Mouse (Mus musculus): ENCODE results near the gene Gpbp1l1. TPM values are rescaled to one million over a fixed set of nuclear protein-coding genes. Genes with fewer than 3 reads are reported as not detected.

Gene Gpbp1l1
- polyA plus RNA-seq, 1 experiment from 2014 or later, result 50.3 TPM

- H3K27ac ChIP-seq (replicated peaks; ENCODE audit: low read depth, low read length), result no peak overlapping the region
- H3K4me1 ChIP-seq (ENCODE audit: control insufficient read depth, insufficient read depth, low read length), result no peaks in the 10 kb centered on the region
- no peak for DNase-seq (ENCODE audit: low spot score)
- no peak overlapping the region for H3K9ac ChIP-seq (ENCODE audit: low read length)
- H3K9me3 ChIP-seq (ENCODE audit: control insufficient read depth, low read length), result no peaks in the 10 kb centered on the region
- 93% methylated on average over 4 of the region's 4 CpGs for WGBS
- no peak for ATAC-seq (ENCODE audit: insufficient number of reproducible peaks, low FRiP score, low TSS enrichment, low read depth)
- H3K4me3 ChIP-seq (ENCODE audit: low read depth, low read length), result peak overlapping the region; percentile 98; the same call in 1 of the 2 replicates
- H3K36me3 ChIP-seq (ENCODE audit: control insufficient read depth, insufficient read depth, low read length), result peaks cover 6% of the 10 kb centered on the region; the same call in 1 of the 2 replicates
- H3K4me2 ChIP-seq (ENCODE audit: low read depth, severe bottlenecking), result no peak overlapping the region
- H3K27me3 ChIP-seq (ENCODE audit: control insufficient read depth, insufficient read depth, low read length), result no peaks in the 10 kb centered on the region
These were observed 67.4 kb downstream of the Gpbp1l1 start for GRCm38 (mm10) chr4:116624831-116625230.

DNA sequence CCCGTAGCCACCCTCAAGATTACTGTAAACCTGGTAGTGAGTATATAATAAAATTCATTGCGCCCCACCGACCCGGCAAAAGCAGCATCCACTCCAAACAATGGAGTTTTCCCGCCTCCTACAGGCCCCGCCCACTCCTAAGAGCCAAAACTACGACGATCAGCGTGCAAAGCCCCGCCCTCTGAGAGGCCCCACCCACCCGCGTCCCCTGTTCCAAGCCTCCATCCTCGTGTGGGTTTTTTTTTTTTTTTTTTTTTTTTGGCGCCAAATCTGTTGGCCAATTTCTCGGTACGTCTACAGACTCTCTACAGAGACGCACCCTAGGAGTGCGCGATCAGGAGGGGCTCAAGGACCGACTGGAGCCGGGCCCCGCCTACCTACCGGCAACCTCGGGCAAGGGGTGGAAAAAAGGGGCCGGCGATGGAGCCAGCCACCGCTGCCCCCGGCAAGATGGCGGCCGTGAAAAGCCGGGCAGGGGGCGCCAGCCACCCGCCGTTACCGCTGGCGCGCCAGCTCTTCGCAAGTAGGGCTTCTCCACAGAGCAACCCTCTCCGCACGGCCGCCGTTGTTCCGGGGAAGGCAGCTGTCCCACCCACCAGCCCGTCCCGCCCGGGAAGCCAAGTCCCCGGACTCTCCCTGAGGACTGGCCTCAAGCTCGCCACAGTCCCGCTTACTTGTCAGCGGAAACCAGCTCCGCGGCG, 69.3 kb downstream of the Gpbp1l1 start:
- peak overlapping the region; percentile 93 for H3K27ac ChIP-seq (replicated peaks; ENCODE audit: low read depth, low read length)
- peak; percentile 80 for ATAC-seq (ENCODE audit: insufficient number of reproducible peaks, low FRiP score, low TSS enrichment, low read depth)
- H3K9ac ChIP-seq (ENCODE audit: low read length), result peak overlapping the region; percentile 97
- under 1% methylated on average over 52 of the region's 53 CpGs for WGBS
- no peaks in the 10 kb centered on the region for H3K27me3 ChIP-seq (ENCODE audit: control insufficient read depth, insufficient read depth, low read length)
- no peaks in the 10 kb centered on the region for H3K9me3 ChIP-seq (ENCODE audit: control insufficient read depth, low read length)
- H3K4me2 ChIP-seq (ENCODE audit: low read depth, severe bottlenecking), result peak overlapping the region; percentile 46; the same call in 1 of the 2 replicates
- peaks cover 3% of the 10 kb centered on the region; the same call in 1 of the 2 replicates for H3K36me3 ChIP-seq (ENCODE audit: control insufficient read depth, insufficient read depth, low read length)
- H3K4me3 ChIP-seq (ENCODE audit: low read depth, low read length), result peak overlapping the region; percentile 98
- H3K4me1 ChIP-seq (ENCODE audit: control insufficient read depth, insufficient read depth, low read length), result no peaks in the 10 kb centered on the region
- DNase-seq (ENCODE audit: low spot score), result peak; percentile 96

- H3K9ac ChIP-seq (ENCODE audit: low read length), result peak overlapping the region; percentile 97
- no peaks in the 10 kb centered on the region for H3K4me1 ChIP-seq (ENCODE audit: control insufficient read depth, insufficient read depth, low read length)
- WGBS, result 0% methylated on average over 13 of the region's 13 CpGs
- H3K27ac ChIP-seq (replicated peaks; ENCODE audit: low read depth, low read length), result peak overlapping the region; percentile 93
- no peaks in the 10 kb centered on the region for H3K9me3 ChIP-seq (ENCODE audit: control insufficient read depth, low read length)
- peak overlapping the region; percentile 46 for H3K4me2 ChIP-seq (ENCODE audit: low read depth, severe bottlenecking)
- DNase-seq (ENCODE audit: low spot score) (peak; percentile 96), ATAC-seq (ENCODE audit: insufficient number of reproducible peaks, low FRiP score, low TSS enrichment, low read depth) (peak; percentile 89)
- H3K27me3 ChIP-seq (ENCODE audit: control insufficient read depth, insufficient read depth, low read length), result no peaks in the 10 kb centered on the region
- H3K4me3 ChIP-seq (ENCODE audit: low read depth, low read length), result peak overlapping the region; percentile 98
- H3K36me3 ChIP-seq (ENCODE audit: control insufficient read depth, insufficient read depth, low read length), result peaks cover 3% of the 10 kb centered on the region; the same call in 1 of the 2 replicates
These were observed 69.9 kb downstream of the Gpbp1l1 start for GRCm38 (mm10) chr4:116627359-116627716.

DNA sequence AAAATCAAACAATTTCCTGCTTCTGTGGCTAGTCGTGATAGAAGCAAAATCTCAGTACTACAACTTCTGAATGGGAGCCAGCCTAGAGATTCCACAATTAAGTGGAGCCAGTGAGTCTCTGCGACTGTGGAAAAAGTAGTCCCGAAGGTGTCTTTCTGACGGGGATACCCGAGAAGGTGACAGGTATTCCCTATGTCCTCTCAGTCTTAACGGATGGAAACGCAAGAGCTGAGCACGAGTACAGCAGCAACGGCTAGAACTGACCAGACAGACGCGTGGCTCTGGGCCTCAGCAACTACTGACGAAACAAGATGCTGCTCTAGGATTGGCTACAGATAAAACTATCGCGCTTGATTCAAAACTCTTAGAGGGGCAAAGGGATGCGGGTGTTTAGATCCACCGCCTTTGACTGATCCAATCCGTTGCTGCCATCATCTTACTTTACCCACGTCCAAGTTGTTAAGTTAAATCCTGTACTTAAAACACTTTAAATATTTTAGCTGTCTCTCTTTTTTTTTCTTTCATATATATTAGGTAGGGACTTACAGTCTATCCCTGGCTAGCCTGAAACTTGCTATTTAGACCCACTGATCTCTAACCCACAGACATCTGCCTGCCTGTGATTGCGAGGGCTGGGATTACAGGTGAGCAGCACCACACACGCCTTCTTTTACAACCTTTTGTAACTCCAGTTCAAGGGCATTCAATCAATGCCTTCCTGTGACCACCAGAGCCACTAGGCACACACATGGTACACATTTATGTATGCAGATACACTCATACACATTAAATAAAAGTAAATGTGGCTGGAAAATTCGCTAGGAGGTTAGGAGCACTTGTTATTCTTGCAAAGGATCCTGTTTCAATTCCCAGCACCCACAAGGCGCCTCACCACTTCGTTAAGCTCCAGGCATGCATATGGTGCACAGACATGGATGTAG, 70.5 kb downstream of the Gpbp1l1 start, which contains the start of gene Nasp:
Gene Nasp (minus strand): TSS at position 220 of the 941 bp plus-strand sequence.
- DNase-seq (ENCODE audit: low spot score) (peak; percentile 86), ATAC-seq (ENCODE audit: insufficient number of reproducible peaks, low FRiP score, low TSS enrichment, low read depth) (peak; percentile 77)
- H3K9me3 ChIP-seq (ENCODE audit: control insufficient read depth, low read length), result no peaks in the 10 kb centered on the region
- peak within 1 kb of the TSS; percentile 93 for H3K27ac ChIP-seq (replicated peaks; ENCODE audit: low read depth, low read length)
- H3K4me2 ChIP-seq (ENCODE audit: low read depth, severe bottlenecking), result peak within 1 kb of the TSS; percentile 46
- 6% methylated on average over 23 of the region's 23 CpGs for WGBS
- H3K36me3 ChIP-seq (ENCODE audit: control insufficient read depth, insufficient read depth, low read length), result peaks cover 3% of the 10 kb centered on the region; the same call in 1 of the 2 replicates
- H3K4me3 ChIP-seq (ENCODE audit: low read depth, low read length), result peak within 1 kb of the TSS; percentile 98
- peak within 1 kb of the TSS; percentile 97 for H3K9ac ChIP-seq (ENCODE audit: low read length)
- H3K27me3 ChIP-seq (ENCODE audit: control insufficient read depth, insufficient read depth, low read length), result no peaks in the 10 kb centered on the region
- no peaks in the 10 kb centered on the region for H3K4me1 ChIP-seq (ENCODE audit: control insufficient read depth, insufficient read depth, low read length)

DNA sequence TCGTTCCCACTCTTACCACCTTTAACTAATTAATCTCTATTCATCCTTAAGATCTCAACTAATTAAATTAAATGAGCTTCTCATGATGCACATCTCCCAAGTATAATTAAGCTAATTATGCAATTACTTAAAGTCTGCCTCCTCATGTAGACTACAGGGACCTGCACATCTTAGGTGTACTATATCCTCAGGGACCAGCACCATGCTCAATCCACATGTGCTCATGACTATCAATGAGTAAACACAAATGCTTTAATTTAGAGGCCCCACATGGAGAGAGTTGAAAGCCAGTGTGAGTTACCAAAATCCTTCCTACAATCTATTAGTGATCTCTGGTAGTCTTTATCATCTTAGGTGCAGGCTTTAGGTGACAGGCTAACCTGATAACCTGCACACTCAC, 77.7 kb downstream of the Gpbp1l1 start:
- H3K27ac ChIP-seq (replicated peaks; ENCODE audit: low read depth, low read length), result no peak overlapping the region
- H3K4me2 ChIP-seq (ENCODE audit: low read depth, severe bottlenecking), result no peak overlapping the region
- 95% methylated on average over 1 of the region's 1 CpGs for WGBS
- H3K4me3 ChIP-seq (ENCODE audit: low read depth, low read length), result no peak overlapping the region
- ATAC-seq (ENCODE audit: insufficient number of reproducible peaks, low FRiP score, low TSS enrichment, low read depth), result no peak
- DNase-seq (ENCODE audit: low spot score), result no peak
- H3K36me3 ChIP-seq (ENCODE audit: control insufficient read depth, insufficient read depth, low read length), result peaks cover 27% of the 10 kb centered on the region
- no peaks in the 10 kb centered on the region for H3K9me3 ChIP-seq (ENCODE audit: control insufficient read depth, low read length)
- H3K9ac ChIP-seq (ENCODE audit: low read length), result no peak overlapping the region
- H3K27me3 ChIP-seq (ENCODE audit: control insufficient read depth, insufficient read depth, low read length), result no peaks in the 10 kb centered on the region
- no peaks in the 10 kb centered on the region for H3K4me1 ChIP-seq (ENCODE audit: control insufficient read depth, insufficient read depth, low read length)

- no peak overlapping the region for H3K4me2 ChIP-seq (ENCODE audit: low read depth, severe bottlenecking)
- H3K9ac ChIP-seq (ENCODE audit: low read length), result no peak overlapping the region
- no peak overlapping the region for H3K4me3 ChIP-seq (ENCODE audit: low read depth, low read length)
- no peaks in the 10 kb centered on the region for H3K27me3 ChIP-seq (ENCODE audit: control insufficient read depth, insufficient read depth, low read length)
- no peaks in the 10 kb centered on the region for H3K4me1 ChIP-seq (ENCODE audit: control insufficient read depth, insufficient read depth, low read length)
- H3K9me3 ChIP-seq (ENCODE audit: control insufficient read depth, low read length), result no peaks in the 10 kb centered on the region
- ATAC-seq (ENCODE audit: insufficient number of reproducible peaks, low FRiP score, low TSS enrichment, low read depth) (no peak), DNase-seq (ENCODE audit: low spot score) (no peak)
- WGBS, result 93% methylated on average over 6 of the region's 6 CpGs
- peaks cover 44% of the 10 kb centered on the region for H3K36me3 ChIP-seq (ENCODE audit: control insufficient read depth, insufficient read depth, low read length)
- no peak overlapping the region for H3K27ac ChIP-seq (replicated peaks; ENCODE audit: low read depth, low read length)
These were observed 81.4 kb downstream of the Gpbp1l1 start for GRCm38 (mm10) chr4:116638821-116639220.

DNA sequence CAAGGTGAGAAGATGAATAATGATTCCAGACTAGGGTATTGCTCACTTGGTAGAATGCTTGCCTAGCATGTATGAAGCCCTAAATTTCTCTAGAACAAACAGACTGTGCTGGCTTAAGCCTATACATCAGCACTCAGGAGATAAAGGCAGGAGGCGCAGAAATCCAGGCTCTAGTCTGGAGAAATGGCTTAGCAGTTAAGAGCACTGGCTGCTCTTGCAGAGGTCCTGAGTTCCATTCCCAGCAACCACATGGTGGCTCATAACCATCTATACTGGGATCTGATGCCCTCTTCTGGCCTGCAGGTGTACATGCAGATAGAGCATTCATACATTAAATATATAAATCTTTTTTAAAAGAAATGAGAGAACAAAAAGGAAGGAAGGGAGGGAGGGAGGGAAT, 84.6 kb downstream of the Gpbp1l1 start:
- Histone ChIP-seq H3K4me2 (ENCODE audit: low read depth, severe bottlenecking) (no peak overlapping the region), H3K4me1 (ENCODE audit: control insufficient read depth, insufficient read depth, low read length) (no peaks in the 10 kb centered on the region), H3K36me3 (ENCODE audit: control insufficient read depth, insufficient read depth, low read length) (peaks cover 32% of the 10 kb centered on the region), H3K9ac (ENCODE audit: low read length) (no peak overlapping the region), H3K4me3 (ENCODE audit: low read depth, low read length) (no peak overlapping the region), H3K27ac (replicated peaks; ENCODE audit: low read depth, low read length) (no peak overlapping the region), H3K27me3 (ENCODE audit: control insufficient read depth, insufficient read depth, low read length) (no peaks in the 10 kb centered on the region), H3K9me3 (ENCODE audit: control insufficient read depth, low read length) (no peaks in the 10 kb centered on the region)
- DNase-seq (ENCODE audit: low spot score) (no peak), ATAC-seq (ENCODE audit: insufficient number of reproducible peaks, low FRiP score, low TSS enrichment, low read depth) (no peak)
- WGBS, result 96% methylated on average over 1 of the region's 1 CpGs

Measured in limb, embryonic 11.5 days (tissue).